Mouse (Mus musculus): Measurements from ENCODE around the gene Arpc5l.

GRCm38 (mm10) chr2:39011971-39012370 is 6.8 kb downstream of the Arpc5l start:
- TF ChIP-seq POLR2A (IDR thresholded peaks at IDR 0.05; ENCODE audit: low read depth, low read length), result no peak
- no peak for TF ChIP-seq CTCF (IDR thresholded peaks at IDR 0.05; ENCODE audit: borderline replicate concordance, insufficient read depth, low read length)
